Mouse (Mus musculus): Measurements from ENCODE around the gene Omt2a. TPM values are rescaled to one million over a fixed set of nuclear protein-coding genes. Genes with fewer than 3 reads are reported as not detected.
"Not testable (repeated sequence)": the region's sequence is repeated elsewhere in the genome, so short reads cannot be mapped to it uniquely, and the experiment has no call there.

The Omt2a gene
- polyA plus RNA-seq, 1 experiment = not detected

GRCm38 (mm10) chr9:78289723-78290122 lies 24.9 kb downstream of the Omt2a start, which contains the start of gene Gm10639:
TSS of gene Gm10639 (plus strand) at chr9:78289923.
- H3K36me3 ChIP-seq (ENCODE audit: control insufficient read depth, insufficient read depth, low read length); H3K27ac ChIP-seq (ENCODE audit: insufficient read depth, low read length); DNase-seq (ENCODE audit: low read depth in 1 of 2, low spot score in 2 of 2); H3K27me3 ChIP-seq (ENCODE audit: control insufficient read depth, insufficient read depth, low read length); H3K4me1 ChIP-seq (ENCODE audit: control insufficient read depth, insufficient read depth, insufficient read length); H3K4me3 ChIP-seq (ENCODE audit: extremely low read depth, insufficient read depth, insufficient read length): not testable (repeated sequence)
- WGBS = 88% methylated on average over 3 of the region's 3 CpGs

GRCm38 (mm10) chr9:78289063-78289462 lies 25.5 kb downstream of the Omt2a start:
- DNase-seq (ENCODE audit: low read depth in 1 of 2, low spot score in 2 of 2); H3K27ac ChIP-seq (ENCODE audit: insufficient read depth, low read length); H3K27me3 ChIP-seq (ENCODE audit: control insufficient read depth, insufficient read depth, low read length); H3K4me3 ChIP-seq (ENCODE audit: extremely low read depth, insufficient read depth, insufficient read length); H3K36me3 ChIP-seq (ENCODE audit: control insufficient read depth, insufficient read depth, low read length); H3K4me1 ChIP-seq (ENCODE audit: control insufficient read depth, insufficient read depth, insufficient read length): not testable (repeated sequence)
- 67% methylated on average over 1 of the region's 1 CpGs for WGBS

GRCm38 (mm10) chr9:78282002-78282711 lies 32.4 kb downstream of the Omt2a start:
- not testable (repeated sequence) for H3K4me3 ChIP-seq (ENCODE audit: extremely low read depth, insufficient read depth, insufficient read length); H3K4me1 ChIP-seq (ENCODE audit: control insufficient read depth, insufficient read depth, insufficient read length); H3K27ac ChIP-seq (ENCODE audit: insufficient read depth, low read length); H3K27me3 ChIP-seq (ENCODE audit: control insufficient read depth, insufficient read depth, low read length); DNase-seq (ENCODE audit: low read depth in 1 of 2, low spot score in 2 of 2); H3K36me3 ChIP-seq (ENCODE audit: control insufficient read depth, insufficient read depth, low read length)
- 72% methylated on average over 4 of the region's 4 CpGs for WGBS

- not testable (repeated sequence) for H3K27me3 ChIP-seq (ENCODE audit: control insufficient read depth, insufficient read depth, low read length); H3K4me3 ChIP-seq (ENCODE audit: extremely low read depth, insufficient read depth, insufficient read length); DNase-seq (ENCODE audit: low read depth in 1 of 2, low spot score in 2 of 2); H3K27ac ChIP-seq (ENCODE audit: insufficient read depth, low read length); H3K36me3 ChIP-seq (ENCODE audit: control insufficient read depth, insufficient read depth, low read length); H3K4me1 ChIP-seq (ENCODE audit: control insufficient read depth, insufficient read depth, insufficient read length)
- 57% methylated on average over 3 of the region's 3 CpGs for WGBS
Measured at GRCm38 (mm10) chr9:78270945-78271344, 43.7 kb downstream of the Omt2a start.

Other genes with a start within 250 kb of the Omt2a start
- 61.7 and 79.8 TPM in 2 replicates for gene Fbxo9, start 205.7 kb downstream of the Omt2a start, polyA plus RNA-seq (2012; rRNA removed)
- 3.0 and 4.0 TPM in 2 replicates for gene Ick, start 205.6 kb downstream of the Omt2a start, polyA plus RNA-seq (2012; rRNA removed)
- gene Gsta4, start 132.0 kb downstream of the Omt2a start, polyA plus RNA-seq (2012; rRNA removed) = 1.4 and 2.8 TPM in 2 replicates
- gene Gsta1, start 84.1 kb downstream of the Omt2a start, polyA plus RNA-seq (2012; rRNA removed) = 0.18 TPM in 1 of 2 replicates, not detected in the other
- not detected in 2 replicates for gene Gm3776, start 57.7 kb downstream of the Omt2a start, polyA plus RNA-seq (2012; rRNA removed)
- gene Gm10639, start 24.9 kb downstream of the Omt2a start, polyA plus RNA-seq (2012; rRNA removed) = not detected in 2 replicates
- not detected in 2 replicates for gene Omt2b, start 12.8 kb upstream of the Omt2a start, polyA plus RNA-seq (2012; rRNA removed)
- gene Gsta2, start 41.0 kb upstream of the Omt2a start, polyA plus RNA-seq (2012; rRNA removed) = 0.15 TPM in 1 of 2 replicates, not detected in the other
- not detected in 2 replicates for gene Dppa5a, start 53.4 kb upstream of the Omt2a start, polyA plus RNA-seq (2012; rRNA removed)
- gene Ooep, start 63.9 kb upstream of the Omt2a start, polyA plus RNA-seq (2012; rRNA removed) = not detected in 2 replicates
- 0.12 and 0.15 TPM in 2 replicates for gene Ddx43, start 81.0 kb upstream of the Omt2a start, polyA plus RNA-seq (2012; rRNA removed)
- 0.79 and 0.99 TPM in 2 replicates for gene Cgas, start 128.4 kb upstream of the Omt2a start, polyA plus RNA-seq (2012; rRNA removed)
- gene Mto1, start 133.4 kb upstream of the Omt2a start, polyA plus RNA-seq (2012; rRNA removed) = 9.3 and 9.9 TPM in 2 replicates
- not detected in 2 replicates for gene Gm17324, start 134.0 kb upstream of the Omt2a start, polyA plus RNA-seq (2012; rRNA removed)
- gene Eef1a1, start 174.4 kb upstream of the Omt2a start, polyA plus RNA-seq (2012; rRNA removed) = 2,639 and 2,890 TPM in 2 replicates

Data from spleen, adult 2 months (tissue).